Mouse (Mus musculus) heart, postnatal 0 days (tissue): ENCODE results near the gene Gli2.

Experiments used
- CTCF ChIP-seq: IDR thresholded peaks from 2 replicates; pipeline ENCODE4 v1.5.1; 2016; ENCODE audit warnings: antibody characterized with exemption, control low read depth, low read depth
- EP300 ChIP-seq: IDR thresholded peaks from 2 replicates; pipeline ENCODE4 v1.6.1; 2016; ENCODE audit warnings: antibody characterized with exemption, low read depth

GRCm38 (mm10) chr1:119001454-119002034 lies 51.9 kb downstream of the Gli2 start:
- TF ChIP-seq CTCF: no peak
- TF ChIP-seq EP300: no peak
